Mouse (Mus musculus) intestine, postnatal 0 days (tissue): Measurements from ENCODE around the gene Parvg. TPM values are rescaled to one million over a fixed set of nuclear protein-coding genes. Genes with fewer than 3 reads are reported as not detected.

ENCODE experiments used
- ATAC-seq: fragments of 200-750 bp; cut with Nextera tagmentation; 2 replicates; pipeline ENCODE4 v1.8.0; 2017; ENCODE audit warnings: mild to moderate bottlenecking, moderate TSS enrichment, moderate library complexity
- H3K27ac ChIP-seq: fragments of 300-500 bp; sonication (generic); 2 replicates; pipeline ENCODE4 v1.5.1; 2014; ENCODE audit warnings: mild to moderate bottlenecking, low read depth, low read length, moderate library complexity
- H3K27me3 ChIP-seq: fragments of 300-500 bp; sonication (generic); replicated peaks from 2 replicates; pipeline ENCODE4 v1.6.1; 2014; ENCODE audit warnings: low read length, mixed read lengths; ENCODE audit not compliant: control insufficient read depth, insufficient read depth
- H3K36me3 ChIP-seq: fragments of 300-500 bp; sonication (generic); 2 replicates; pipeline ENCODE4 v1.6.1; 2014; ENCODE audit warnings: mild to moderate bottlenecking, moderate library complexity; ENCODE audit not compliant: control insufficient read depth, insufficient read depth
- H3K4me1 ChIP-seq: fragments of 300-500 bp; sonication (generic); replicated peaks from 2 replicates; pipeline ENCODE4 v1.6.1; 2014; ENCODE audit warnings: antibody characterized with exemption, low read length, mixed read lengths; ENCODE audit not compliant: control insufficient read depth, insufficient read depth
- H3K4me2 ChIP-seq: fragments of 300-500 bp; sonication (generic); replicated peaks from 2 replicates; pipeline ENCODE4 v1.6.1; 2014; ENCODE audit warnings: low read depth, mild to moderate bottlenecking, moderate library complexity
- H3K4me3 ChIP-seq: fragments of 300-500 bp; sonication (generic); 2 replicates; pipeline ENCODE4 v1.5.1; 2014; ENCODE audit warnings: low read depth, low read length
- H3K9ac ChIP-seq: fragments of 300-500 bp; sonication (generic); 2 replicates; pipeline ENCODE4 v1.6.1; 2014; ENCODE audit warnings: mild to moderate bottlenecking, low read depth, low read length
- H3K9me3 ChIP-seq: fragments of 300-500 bp; sonication (generic); 2 replicates; pipeline ENCODE4 v1.6.1; 2016; ENCODE audit warnings: mixed run types; ENCODE audit not compliant: control insufficient read depth
- CTCF ChIP-seq: sonication (generic); IDR thresholded peaks from 2 replicates; pipeline ENCODE4 v1.5.1; 2016; ENCODE audit warnings: low read depth, mild to moderate bottlenecking, control low read depth, antibody characterized with exemption, moderate library complexity
- WGBS: fragments of 180-500 bp; shearing (Covaris S2); extraction: QIAGEN DNeasy Blood & Tissue Kit; methylation state at CpG from one replicate; pipeline ENCODE4 v1.1.7; 2014; 5-methylcytosine and 5-hydroxymethylcytosine counted together
- polyA plus RNA-seq: library from polyadenylated mRNA; unstranded; fragments of >200 nt; fragmentation: Nextera tagmentation; extraction: Ambion mirVana; gene quantifications from 2 replicates; pipeline ENCODE4 v1.2.1, GENCODE M21; 2015

The Parvg gene
- 1.1 and 1.2 TPM in 2 replicates for polyA plus RNA-seq

- 77% methylated on average over 10 of the region's 10 CpGs for WGBS
- Histone ChIP-seq H3K4me2 (no peak within 1 kb of the TSS), H3K9me3 (no peaks in the 10 kb centered on the region), H3K27ac (no peak within 1 kb of the TSS), H3K4me3 (no peak within 1 kb of the TSS), H3K4me1 (no peaks in the 10 kb centered on the region), H3K36me3 (no peaks in the 10 kb centered on the region), H3K9ac (no peak within 1 kb of the TSS), H3K27me3 (no peaks in the 10 kb centered on the region)
- no peak for ATAC-seq
- TF ChIP-seq CTCF = no peak
Measured at GRCm38 (mm10) chr15:84323966-84324869, at the start of gene Parvg. Parvg (plus strand) TSS chr15:84324026.

GRCm38 (mm10) chr15:84276066-84276465 is 47.8 kb upstream of the Parvg start:
- no peaks in the 10 kb centered on the region for H3K36me3 ChIP-seq
- H3K4me3 ChIP-seq = no peak overlapping the region
- H3K9me3 ChIP-seq = no peaks in the 10 kb centered on the region
- TF ChIP-seq CTCF = no peak
- H3K27me3 ChIP-seq = no peaks in the 10 kb centered on the region
- no peak overlapping the region for H3K27ac ChIP-seq
- no peak overlapping the region for H3K9ac ChIP-seq
- no peak overlapping the region for H3K4me2 ChIP-seq
- H3K4me1 ChIP-seq = no peaks in the 10 kb centered on the region
- WGBS = 68% methylated on average over 4 of the region's 4 CpGs
- no peak for ATAC-seq

DNA sequence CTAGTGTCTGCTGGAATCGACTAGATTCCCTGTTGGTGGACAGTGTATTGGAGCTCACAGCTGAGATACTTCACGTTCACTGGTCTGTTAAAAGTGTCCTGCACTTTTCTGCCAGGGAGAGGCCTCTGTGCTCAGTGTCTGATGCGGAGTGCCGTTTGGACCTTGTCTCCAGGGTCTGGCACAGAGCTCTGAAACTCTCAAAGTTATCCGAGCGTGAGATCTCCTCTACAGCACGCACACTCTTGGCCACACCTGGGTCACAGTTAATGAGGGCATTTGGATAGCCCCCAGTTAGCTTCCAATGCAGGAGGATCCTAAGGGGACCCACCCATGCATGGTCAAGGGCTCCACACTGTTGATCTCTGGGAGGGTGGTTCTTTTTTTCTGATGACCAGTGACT is 45.7 kb upstream of the Parvg start:
- H3K9me3 ChIP-seq = no peaks in the 10 kb centered on the region
- H3K4me1 ChIP-seq = no peaks in the 10 kb centered on the region
- H3K4me3 ChIP-seq = no peak overlapping the region
- no peak overlapping the region for H3K4me2 ChIP-seq
- no peaks in the 10 kb centered on the region for H3K27me3 ChIP-seq
- TF ChIP-seq CTCF = no peak
- 80% methylated on average over 7 of the region's 7 CpGs for WGBS
- H3K9ac ChIP-seq = no peak overlapping the region
- ATAC-seq = no peak
- H3K36me3 ChIP-seq = no peaks in the 10 kb centered on the region
- no peak overlapping the region for H3K27ac ChIP-seq

- no peak for TF ChIP-seq CTCF
- 71% methylated on average over 7 of the region's 7 CpGs for WGBS
- Histone ChIP-seq H3K4me2 (no peak overlapping the region), H3K9me3 (no peaks in the 10 kb centered on the region), H3K4me1 (no peaks in the 10 kb centered on the region), H3K9ac (no peak overlapping the region), H3K27me3 (no peaks in the 10 kb centered on the region), H3K27ac (no peak overlapping the region), H3K36me3 (no peaks in the 10 kb centered on the region), H3K4me3 (no peak overlapping the region)
- no peak for ATAC-seq
Measured at GRCm38 (mm10) chr15:84278656-84279055, 45.2 kb upstream of the Parvg start.

GRCm38 (mm10) chr15:84280309-84280708 is 43.5 kb upstream of the Parvg start:
- Histone ChIP-seq H3K9ac (no peak overlapping the region), H3K27ac (no peak overlapping the region), H3K4me3 (no peak overlapping the region), H3K36me3 (no peaks in the 10 kb centered on the region), H3K4me1 (no peaks in the 10 kb centered on the region), H3K27me3 (no peaks in the 10 kb centered on the region), H3K9me3 (no peaks in the 10 kb centered on the region), H3K4me2 (no peak overlapping the region)
- no peak for ATAC-seq
- TF ChIP-seq CTCF = no peak
- WGBS = 70% methylated on average over 8 of the region's 8 CpGs

- TF ChIP-seq CTCF = no peak
- 83% methylated on average over 11 of the region's 11 CpGs for WGBS
- no peak for ATAC-seq
- H3K9me3 ChIP-seq = no peaks in the 10 kb centered on the region
- no peaks in the 10 kb centered on the region for H3K27me3 ChIP-seq
- H3K36me3 ChIP-seq = no peaks in the 10 kb centered on the region
- H3K9ac ChIP-seq = no peak overlapping the region
- H3K27ac ChIP-seq = no peak overlapping the region
- no peak overlapping the region for H3K4me2 ChIP-seq
- no peaks in the 10 kb centered on the region for H3K4me1 ChIP-seq
- no peak overlapping the region for H3K4me3 ChIP-seq
Measured at GRCm38 (mm10) chr15:84280712-84281347, 43.0 kb upstream of the Parvg start.
